Mouse (Mus musculus): ENCODE data around the gene Hist1h2af.
"Not testable (repeated sequence)": the region's sequence is repeated elsewhere in the genome, so short reads cannot be mapped to it uniquely, and the experiment has no call there.

Gene Hist1h2af

DNA sequence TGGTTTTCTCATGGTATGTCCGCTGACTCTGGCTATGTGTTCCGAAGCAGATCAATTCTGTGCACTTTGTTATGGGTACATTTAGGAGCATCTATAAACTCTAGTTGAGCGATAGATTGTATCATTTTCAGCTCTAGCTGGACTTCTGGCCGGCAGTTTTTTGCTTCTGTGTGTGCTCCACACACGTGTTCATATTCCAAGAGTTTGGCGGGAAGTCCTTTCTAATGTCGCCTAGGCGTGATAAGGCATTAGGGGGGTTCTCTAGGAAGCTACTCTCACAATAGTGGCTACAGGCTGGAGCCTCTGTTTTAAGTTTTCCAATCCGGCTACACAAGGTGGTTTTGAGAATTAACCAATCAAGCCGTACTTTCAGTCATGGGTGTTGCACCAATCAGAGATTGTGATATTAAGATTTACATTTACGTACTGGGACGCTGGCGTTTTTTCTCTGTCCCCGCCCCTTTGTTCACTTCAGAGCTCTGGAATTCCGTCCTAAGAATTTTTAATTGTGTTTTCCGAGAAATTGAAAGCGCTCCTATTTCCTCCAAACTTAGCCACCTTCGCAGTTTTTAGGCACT, 22.2 kb downstream of the Hist1h2af start:
- peak; percentile 35 to 40 for DNase-seq (ENCODE audit: low spot score in 2 of 2)

- no peak for DNase-seq (ENCODE audit: low spot score in 2 of 2)
Measured at GRCm38 (mm10) chr13:23556906-23557305, 23.2 kb downstream of the Hist1h2af start.

GRCm38 (mm10) chr13:23560699-23561098, 27.0 kb downstream of the Hist1h2af start:
- not testable (repeated sequence) for DNase-seq (ENCODE audit: low spot score in 2 of 2)

DNA sequence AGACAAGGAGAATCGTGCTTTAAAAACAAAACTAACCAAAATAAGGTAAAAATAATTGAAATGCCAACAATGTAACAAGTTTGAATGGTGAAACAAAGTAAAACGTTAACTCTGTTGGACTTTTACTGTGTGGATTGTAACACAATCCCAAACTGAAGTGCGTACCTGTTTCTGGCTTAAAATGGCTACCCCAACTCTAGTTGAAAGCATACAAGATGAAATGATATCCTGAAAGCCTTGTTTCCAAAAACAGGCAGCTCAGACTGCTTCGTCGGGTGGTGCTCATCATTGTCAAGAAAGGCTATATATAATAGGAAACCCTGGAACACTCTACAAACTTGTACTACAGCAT, 27.8 kb downstream of the Hist1h2af start:
- not testable (repeated sequence) for DNase-seq (ENCODE audit: low spot score in 2 of 2)

- DNase-seq (ENCODE audit: low spot score in 2 of 2) = peak; percentile 95
Measured at GRCm38 (mm10) chr13:23561883-23562659, 28.4 kb downstream of the Hist1h2af start, which contains the start of gene Hist1h3e. Hist1h3e (minus strand) TSS chr13:23562369.

- DNase-seq (ENCODE audit: low spot score in 2 of 2) = no peak
Measured at GRCm38 (mm10) chr13:23562699-23563462, 29.2 kb downstream of the Hist1h2af start.

GRCm38 (mm10) chr13:23564482-23564881, 30.8 kb downstream of the Hist1h2af start:
- DNase-seq (ENCODE audit: low spot score in 2 of 2) = no peak

DNA sequence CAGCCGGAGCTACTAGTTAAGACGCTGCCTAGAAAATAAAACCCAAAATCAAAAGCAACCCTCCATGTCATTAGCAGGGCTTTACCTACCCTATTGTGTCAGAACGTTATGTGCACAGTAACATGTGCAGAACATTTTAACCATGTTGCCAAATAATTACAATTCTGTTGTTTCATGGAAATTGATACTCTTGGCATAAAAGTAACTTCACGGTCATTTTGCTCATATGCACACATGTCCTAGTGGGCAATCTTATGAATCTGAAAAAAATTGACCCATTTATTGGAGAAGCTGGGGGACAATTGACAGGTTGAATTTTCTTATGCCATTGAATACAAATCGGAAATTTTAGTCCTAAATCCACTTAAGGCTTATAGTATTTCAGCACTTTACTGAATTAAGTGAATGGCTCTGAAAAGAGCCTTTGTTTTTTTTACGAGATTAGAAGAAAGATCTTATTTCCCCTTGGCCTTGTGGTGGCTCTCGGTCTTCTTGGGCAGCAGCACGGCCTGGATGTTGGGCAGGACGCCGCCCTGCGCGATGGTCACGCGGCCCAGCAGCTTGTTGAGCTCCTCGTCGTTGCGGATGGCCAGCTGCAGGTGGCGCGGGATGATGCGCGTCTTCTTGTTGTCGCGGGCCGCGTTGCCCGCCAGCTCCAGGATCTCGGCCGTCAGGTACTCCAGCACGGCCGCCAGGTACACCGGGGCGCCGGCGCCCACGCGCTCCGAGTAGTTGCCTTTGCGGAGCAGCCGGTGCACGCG, 36.7 kb downstream of the Hist1h2af start:
- not testable (repeated sequence) for DNase-seq (ENCODE audit: low spot score in 2 of 2)

GRCm38 (mm10) chr13:23571022-23571503, 37.4 kb downstream of the Hist1h2af start, which contains the start of the genes Hist1h2ae and Hist1h2bg:
Hist1h2ae (minus strand) TSS chr13:23571220.
Hist1h2bg (plus strand) TSS chr13:23571396.
- DNase-seq (ENCODE audit: low spot score in 2 of 2) = peak; percentile 64 to 67

- DNase-seq (ENCODE audit: low spot score in 2 of 2) = not testable (repeated sequence)
Measured at GRCm38 (mm10) chr13:23571504-23572217, 38.0 kb downstream of the Hist1h2af start.

DNA sequence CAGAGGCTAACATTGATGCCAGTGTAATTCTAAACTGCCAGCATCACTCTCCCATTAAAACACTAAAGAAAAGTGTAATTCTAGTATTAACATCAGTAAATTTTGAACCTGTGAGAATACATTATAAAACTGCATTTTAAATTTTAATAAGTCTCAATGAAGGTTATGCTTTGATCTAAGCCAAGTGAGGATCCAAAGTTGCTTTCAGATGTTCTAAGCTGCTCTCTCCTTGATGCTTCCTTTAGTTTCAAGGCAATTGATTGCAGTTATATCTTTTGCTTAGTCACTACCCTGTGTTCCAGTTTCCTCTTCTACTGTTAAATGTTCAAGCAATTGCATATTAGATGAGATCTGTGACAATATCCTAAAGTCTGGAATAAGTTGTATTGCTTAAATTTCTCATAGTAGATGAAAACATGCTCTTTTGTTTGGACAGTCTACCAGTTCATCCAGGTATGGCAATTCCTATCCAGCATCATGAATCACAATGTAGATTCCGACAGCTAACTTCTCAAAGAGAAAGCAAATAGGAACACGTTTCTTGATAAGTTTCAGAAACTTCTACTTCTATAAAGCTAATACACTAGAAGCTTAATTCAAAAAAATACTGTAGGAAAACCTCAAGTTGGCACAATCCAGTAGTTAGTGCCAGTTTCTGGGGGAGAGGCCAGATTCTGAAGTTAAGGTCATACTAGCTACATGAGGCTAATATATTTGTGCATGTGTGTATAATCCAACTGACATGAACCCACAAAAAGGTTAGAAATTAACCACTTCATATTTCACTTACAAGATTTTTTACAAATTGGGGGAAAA, 38.7 kb downstream of the Hist1h2af start:
- DNase-seq (ENCODE audit: low spot score in 2 of 2) = no peak

DNA sequence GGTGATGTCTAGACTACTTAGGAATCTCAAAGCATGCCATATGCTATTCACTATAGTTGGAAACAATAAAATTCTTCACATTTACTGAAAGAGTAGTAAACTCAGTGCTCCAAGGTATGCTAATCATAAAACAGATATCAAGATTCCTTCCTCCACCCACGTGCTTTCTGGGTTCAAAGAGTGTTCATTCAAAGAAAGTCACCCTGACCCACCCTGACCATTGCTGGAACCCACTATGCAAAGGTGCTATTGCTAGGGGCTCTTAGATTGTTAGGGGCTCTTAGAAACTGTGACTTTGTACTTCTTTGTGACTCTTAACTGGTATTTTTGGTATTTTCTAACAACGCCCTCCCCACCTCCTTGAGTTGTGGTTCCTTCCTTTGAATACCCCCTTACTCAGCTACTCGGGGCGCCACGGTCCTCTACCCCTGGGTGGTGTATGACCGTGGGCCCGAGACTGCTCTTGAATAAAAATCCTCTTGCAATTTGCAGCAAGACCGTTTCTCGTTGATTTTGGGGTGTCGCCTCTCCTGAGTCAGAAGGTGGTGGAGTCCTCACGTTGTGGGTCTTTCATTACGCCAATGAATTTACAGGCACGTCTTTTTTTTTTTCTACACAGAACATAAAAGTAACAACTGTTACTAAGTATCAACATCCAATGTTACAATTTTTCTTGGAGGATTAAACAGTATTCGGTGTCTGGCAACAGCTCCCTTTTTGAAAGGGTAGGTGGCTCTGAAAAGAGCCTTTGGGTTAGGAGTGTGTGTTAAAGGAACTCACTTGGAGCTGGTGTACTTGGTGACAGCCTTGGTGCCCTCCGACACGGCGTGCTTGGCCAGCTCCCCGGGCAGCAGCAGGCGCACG, 39.6 kb downstream of the Hist1h2af start:
- DNase-seq (ENCODE audit: low spot score in 2 of 2) = not testable (repeated sequence)

GRCm38 (mm10) chr13:23573898-23574524, 40.3 kb downstream of the Hist1h2af start, which contains the start of the genes Hist1h2bf and Hist1h2ad:
Hist1h2bf (minus strand) TSS chr13:23574196.
Hist1h2ad (plus strand) TSS chr13:23574381.
- DNase-seq (ENCODE audit: low spot score in 2 of 2) = peak; percentile 91 to 96

DNA sequence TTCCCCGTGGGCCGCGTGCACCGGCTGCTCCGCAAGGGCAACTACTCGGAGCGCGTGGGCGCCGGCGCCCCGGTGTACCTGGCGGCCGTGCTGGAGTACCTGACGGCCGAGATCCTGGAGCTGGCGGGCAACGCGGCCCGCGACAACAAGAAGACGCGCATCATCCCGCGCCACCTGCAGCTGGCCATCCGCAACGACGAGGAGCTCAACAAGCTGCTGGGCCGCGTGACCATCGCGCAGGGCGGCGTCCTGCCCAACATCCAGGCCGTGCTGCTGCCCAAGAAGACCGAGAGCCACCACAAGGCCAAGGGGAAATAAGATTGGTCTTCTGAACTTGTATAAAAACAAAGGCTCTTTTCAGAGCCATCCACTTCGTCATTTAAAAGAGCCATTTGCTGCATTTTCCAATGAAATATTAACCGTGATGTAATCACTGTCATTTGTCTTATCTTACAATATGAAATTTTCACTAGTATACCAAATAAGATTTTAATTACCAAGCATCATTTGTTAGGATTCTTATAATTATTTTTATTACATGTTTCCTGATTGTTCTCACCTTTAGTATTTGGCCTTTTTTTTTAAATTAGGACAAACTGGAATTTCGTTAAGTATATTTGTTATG, 41.0 kb downstream of the Hist1h2af start:
- DNase-seq (ENCODE audit: low spot score in 2 of 2) = not testable (repeated sequence)

- peak in 1 of 2 experiments; percentile 53 for DNase-seq (ENCODE audit: low spot score in 2 of 2)
Measured at GRCm38 (mm10) chr13:23575271-23575851, 41.7 kb downstream of the Hist1h2af start, which contains the start of gene Hist1h3d. Hist1h3d (plus strand) TSS chr13:23575763.

DNA sequence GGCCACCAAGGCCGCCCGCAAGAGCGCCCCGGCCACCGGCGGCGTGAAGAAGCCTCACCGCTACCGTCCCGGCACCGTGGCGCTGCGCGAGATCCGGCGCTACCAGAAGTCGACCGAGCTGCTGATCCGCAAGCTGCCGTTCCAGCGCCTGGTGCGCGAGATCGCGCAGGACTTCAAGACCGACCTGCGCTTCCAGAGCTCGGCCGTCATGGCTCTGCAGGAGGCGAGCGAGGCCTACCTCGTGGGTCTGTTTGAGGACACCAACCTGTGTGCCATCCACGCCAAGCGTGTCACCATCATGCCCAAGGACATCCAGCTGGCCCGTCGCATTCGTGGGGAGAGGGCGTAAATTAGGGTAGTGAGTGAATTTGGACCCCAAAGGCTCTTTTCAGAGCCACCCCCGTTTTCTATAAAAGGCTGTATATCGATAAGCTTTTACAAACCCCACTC, 42.2 kb downstream of the Hist1h2af start:
- not testable (repeated sequence) for DNase-seq (ENCODE audit: low spot score in 2 of 2)

GRCm38 (mm10) chr13:23576351-23576881, 42.7 kb downstream of the Hist1h2af start:
- DNase-seq (ENCODE audit: low spot score in 2 of 2) = no peak
